Mouse (Mus musculus) adrenal gland, postnatal 25 days (tissue): ENCODE measurements around the gene Muc2. TPM values are rescaled to one million over a fixed set of nuclear protein-coding genes. Genes with fewer than 3 reads are reported as not detected.

Experiments used
- DNase-seq: peaks from one replicate; pipeline ENCODE4 v3.0.0; 2021; ENCODE audit warnings: mixed read lengths
- total RNA-seq: library from RNA; stranded (reverse); gene quantifications from 2 replicates; pipeline ENCODE4 v1.2.3, GENCODE M21; 2021

The Muc2 gene
- total RNA-seq, 1 experiment from 2014 or later, result 0.24 TPM

DNA sequence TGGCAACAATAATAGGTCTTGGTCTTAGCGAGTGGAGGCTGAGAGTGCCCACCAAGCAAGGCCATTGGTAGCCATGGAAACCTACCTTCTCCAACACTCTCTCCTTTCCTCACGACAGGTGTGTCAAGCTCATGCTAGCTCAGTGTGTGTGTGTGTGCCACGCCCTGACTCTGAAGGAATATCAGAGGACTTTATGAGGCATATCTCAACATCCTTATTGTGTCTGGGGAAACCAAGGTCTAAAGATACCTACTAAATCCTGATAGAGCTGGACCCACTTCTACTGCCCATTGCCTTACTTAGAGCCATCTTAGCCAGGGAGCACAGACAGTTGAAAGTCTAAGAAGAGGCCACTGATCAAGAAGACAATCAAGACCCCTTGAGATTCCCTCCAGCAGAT, 80.4 kb downstream of the Muc2 start:
- no peak for DNase-seq

DNA sequence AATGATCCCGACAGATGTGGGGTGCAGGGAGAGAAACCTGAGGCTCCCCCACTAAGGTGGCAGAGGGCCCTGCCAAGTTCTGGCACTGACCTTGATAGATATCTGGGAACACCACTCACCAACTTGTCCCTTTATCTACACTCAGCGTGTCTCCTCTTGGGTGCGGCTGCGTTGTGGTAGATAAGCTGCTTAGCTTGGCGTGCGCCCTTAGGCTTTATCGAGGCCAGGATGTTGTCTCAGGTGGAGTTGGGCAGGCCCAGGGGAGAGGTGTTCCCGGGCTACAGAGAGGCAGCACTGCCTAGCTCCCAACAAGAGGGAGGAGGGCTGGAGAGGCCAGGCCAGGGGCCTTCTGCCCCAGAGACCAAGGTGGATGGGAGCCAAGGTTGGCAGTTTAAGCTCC, 80.8 kb downstream of the Muc2 start:
- DNase-seq, result no peak

DNA sequence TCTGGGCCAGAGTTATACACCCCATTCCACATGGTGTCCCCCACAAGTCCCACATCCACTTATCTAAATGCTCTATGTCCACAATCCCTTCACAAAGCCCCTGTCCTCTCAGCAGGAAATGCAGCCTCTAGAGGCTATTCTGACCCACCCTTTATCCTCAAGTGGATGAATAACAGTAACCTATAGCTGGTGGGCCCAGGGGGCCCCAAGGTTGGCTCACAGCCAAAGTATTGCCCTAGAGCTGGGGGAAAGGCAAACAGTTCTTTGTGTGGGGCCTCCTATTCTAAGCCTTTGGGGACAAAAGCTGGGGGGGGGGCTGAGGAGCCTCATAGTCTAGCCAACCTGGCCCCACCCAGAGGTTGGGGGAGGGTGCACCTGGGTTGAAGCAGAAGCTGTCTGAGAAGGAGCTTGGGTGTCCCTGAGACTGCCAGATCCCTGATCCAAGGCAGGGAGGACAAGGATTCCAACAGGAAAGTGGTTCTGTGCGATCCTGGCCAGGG, 82.0 kb downstream of the Muc2 start:
- no peak for DNase-seq

DNA sequence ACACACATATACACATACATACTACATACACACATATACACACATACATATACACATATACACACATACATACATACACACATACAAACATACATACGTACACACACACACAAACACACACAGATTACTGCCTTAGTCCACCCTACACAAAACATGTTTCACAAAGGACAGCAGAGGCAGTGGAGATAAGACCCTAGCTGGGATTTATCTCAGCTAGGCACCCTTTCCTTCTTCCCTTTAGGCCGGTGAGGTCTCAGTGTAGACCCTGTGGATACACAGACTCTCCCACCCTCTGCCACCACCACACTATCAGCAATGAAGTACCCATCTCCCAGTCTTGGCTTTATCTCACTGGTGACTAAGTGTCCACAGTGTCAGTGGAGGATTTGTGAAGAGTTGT, 84.7 kb downstream of the Muc2 start:
- DNase-seq, result no peak

DNA sequence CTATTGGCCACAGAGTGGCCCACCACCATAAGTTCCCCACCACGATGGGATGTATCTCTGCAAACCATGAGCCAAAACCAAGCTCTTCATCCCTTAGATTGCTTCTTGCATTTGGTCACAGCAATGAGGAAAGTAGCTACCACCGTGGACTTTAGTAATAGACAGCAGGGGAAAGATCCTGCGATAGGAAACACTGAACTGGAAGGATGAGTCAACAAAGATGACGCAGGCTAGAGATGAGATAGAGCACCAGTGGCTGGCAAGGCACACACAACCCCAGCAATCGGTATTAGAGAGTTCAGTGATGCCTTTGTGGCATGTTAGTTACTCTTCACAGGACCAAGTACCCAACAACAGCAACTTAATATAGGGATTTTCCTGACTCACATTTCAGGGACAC, 86.1 kb downstream of the Muc2 start:
- DNase-seq, result no peak

DNA sequence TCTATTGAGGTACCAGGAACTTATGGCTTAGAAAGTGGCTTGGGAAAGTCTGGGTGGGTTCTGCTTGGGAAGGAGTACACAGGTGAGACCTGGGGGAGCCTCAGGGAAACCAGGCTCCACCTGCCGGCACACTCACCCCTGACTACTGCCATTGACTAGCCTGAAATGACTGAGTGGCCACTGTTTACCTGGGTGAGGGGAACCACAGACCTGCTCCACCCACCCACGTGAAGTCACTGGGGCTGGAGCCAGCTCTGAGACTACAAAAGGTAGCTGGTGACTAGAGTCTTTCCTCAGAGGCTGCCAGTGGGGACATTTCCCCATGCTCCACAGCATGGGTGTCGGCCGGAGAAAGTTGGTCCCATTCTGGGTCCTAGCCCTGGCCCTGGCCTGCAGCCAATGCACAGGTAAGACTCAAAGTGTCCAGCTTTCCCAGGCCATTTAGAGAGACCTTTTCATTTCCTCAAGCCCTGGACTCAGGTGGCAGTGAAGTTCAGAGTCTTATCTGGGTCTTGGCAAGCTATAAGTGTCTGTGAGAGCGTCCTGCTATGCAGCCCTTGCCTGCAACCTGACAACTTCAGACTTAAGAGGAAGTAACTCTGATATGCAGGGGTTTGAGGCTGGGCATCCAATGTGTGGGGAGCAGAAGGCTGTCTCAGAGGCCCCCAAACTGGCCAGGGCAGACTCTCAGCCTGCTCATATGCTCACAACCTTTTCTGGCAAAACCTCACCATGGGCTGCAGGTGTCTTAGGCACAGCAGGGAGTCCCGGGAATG, 98.7 kb downstream of the Muc2 start, which contains the start of gene Muc5ac:
Gene Muc5ac, plus strand, starts transcription at position 296 of the 776 bp plus-strand sequence.
- DNase-seq, result no peak

DNA sequence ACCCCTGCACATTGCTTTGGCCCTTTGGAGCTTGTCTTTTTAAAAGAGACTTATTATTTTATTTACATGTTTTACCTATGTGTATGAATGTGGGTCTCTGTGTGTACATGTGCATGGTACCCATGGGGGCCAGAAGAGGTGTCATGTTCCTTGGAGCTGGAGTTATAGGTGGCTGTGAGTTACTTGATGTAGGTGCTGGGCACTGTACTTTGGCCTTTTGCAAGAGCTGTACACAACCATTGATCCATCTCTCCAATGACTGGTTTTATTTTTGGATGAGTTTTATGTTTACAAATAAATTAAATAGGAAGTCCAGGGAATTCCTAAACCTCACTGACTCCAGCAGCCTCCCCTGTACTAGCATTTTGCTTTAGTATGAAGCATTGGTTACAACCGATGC, 104.1 kb downstream of the Muc2 start:
- DNase-seq, result no peak

DNA sequence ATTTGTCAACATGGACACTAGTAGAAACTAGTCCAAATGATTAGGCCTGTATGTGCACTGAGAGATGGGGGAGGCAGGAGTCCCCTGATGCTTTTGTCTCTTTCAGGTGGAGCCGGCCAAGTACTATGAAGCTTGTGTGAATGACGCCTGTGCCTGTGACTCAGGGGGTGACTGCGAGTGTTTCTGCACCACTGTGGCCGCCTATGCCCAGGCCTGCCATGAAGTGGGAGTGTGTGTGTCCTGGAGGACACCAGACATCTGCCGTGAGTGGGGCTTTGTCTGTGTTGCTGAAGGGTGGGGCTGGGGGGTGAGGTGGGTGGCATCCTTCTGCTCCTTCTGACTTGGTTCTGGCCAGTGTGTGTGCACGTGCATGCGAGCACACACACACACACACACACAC, 113.1 kb downstream of the Muc2 start:
- no peak for DNase-seq

Other genes starting within 250 kb of the Muc2 start
- gene Pidd1, start 246.3 kb upstream of the Muc2 start, total RNA-seq, result 3.0 and 3.3 TPM in 2 replicates
- gene Rplp2, start 243.0 kb upstream of the Muc2 start, total RNA-seq, result 917 and 919 TPM in 2 replicates
- gene Pnpla2, start 235.1 kb upstream of the Muc2 start, total RNA-seq, result 538 and 617 TPM in 2 replicates
- 9.9 and 13.5 TPM in 2 replicates for gene Cracr2b, start 229.2 kb upstream of the Muc2 start, total RNA-seq
- 287 and 310 TPM in 2 replicates for gene Cd151, start 222.9 kb upstream of the Muc2 start, total RNA-seq
- 89.5 and 102 TPM in 2 replicates for gene Polr2l, start 215.2 kb upstream of the Muc2 start, total RNA-seq
- 70.9 and 99.3 TPM in 2 replicates for gene Tspan4, start 215.1 kb upstream of the Muc2 start, total RNA-seq
- gene Chid1, start 150.5 kb upstream of the Muc2 start, total RNA-seq, result 50.5 and 57.8 TPM in 2 replicates
- 53.4 and 53.8 TPM in 2 replicates for gene Ap2a2, start 128.2 kb upstream of the Muc2 start, total RNA-seq
- not detected in 2 replicates for gene Muc6, start 35.0 kb upstream of the Muc2 start, total RNA-seq
- gene Muc5ac, start 98.6 kb downstream of the Muc2 start, total RNA-seq, result not detected in 2 replicates
- not detected in 2 replicates for gene Muc5b, start 148.7 kb downstream of the Muc2 start, total RNA-seq
- gene Tollip, start 228.2 kb downstream of the Muc2 start, total RNA-seq, result 50.6 and 53.8 TPM in 2 replicates